Mouse (Mus musculus) thymus, postnatal 36 days (tissue): ENCODE data around the gene Olfr1453.
"Not testable (repeated sequence)": the region's sequence is repeated elsewhere in the genome, so short reads cannot be mapped to it uniquely, and the experiment has no call there.

Experiments used
- DNase-seq, 2 experiments: peaks; one replicate each; pipeline ENCODE4 v3.0.0; 2022; ENCODE audit warnings: mixed read lengths in 2 of 2

Gene Olfr1453

GRCm38 (mm10) chr19:13028227-13028626 is at the start of gene Olfr1453:
Olfr1453 (minus strand) TSS chr19:13028327.
- no peak for DNase-seq

- no peak for DNase-seq
Observed at GRCm38 (mm10) chr19:13060310-13060709, 32.2 kb upstream of the Olfr1453 start, which contains the start of gene Olfr1454. Olfr1454 (plus strand) TSS chr19:13060610.

- DNase-seq, result no peak
Observed at GRCm38 (mm10) chr19:12994714-12995113, 33.4 kb downstream of the Olfr1453 start, which contains the start of gene Olfr1451. Olfr1451 (plus strand) TSS chr19:12995014.

- DNase-seq, result not testable (repeated sequence)
Observed at GRCm38 (mm10) chr19:12992316-12992715, 35.8 kb downstream of the Olfr1453 start.
